Mouse (Mus musculus) testis, adult 2 months (tissue): ENCODE data around the gene Tob1. TPM values are rescaled to one million over a fixed set of nuclear protein-coding genes. Genes with fewer than 3 reads are reported as not detected.

Experiments used
- H3K27ac ChIP-seq: fragments of 200-500 bp; 2 replicates; pipeline ENCODE4 v1.5.1; 2012; ENCODE audit warnings: low read depth, low read length; ENCODE audit not compliant: control insufficient read depth, insufficient read depth
- H3K27me3 ChIP-seq: fragments of 200-500 bp; 2 replicates; pipeline ENCODE4 v1.6.1; 2012; ENCODE audit warnings: mild to moderate bottlenecking, low read length, moderate library complexity; ENCODE audit not compliant: control insufficient read depth, insufficient read depth
- H3K36me3 ChIP-seq: fragments of 200-500 bp; 2 replicates; pipeline ENCODE4 v1.6.1; 2012; ENCODE audit warnings: mild to moderate bottlenecking, low read length; ENCODE audit not compliant: control insufficient read depth, insufficient read depth
- H3K4me1 ChIP-seq: fragments of 200-500 bp; 2 replicates; pipeline ENCODE4 v1.6.1; 2012; ENCODE audit warnings: low read length; ENCODE audit not compliant: control insufficient read depth, insufficient read depth
- H3K4me3 ChIP-seq: fragments of 200-500 bp; 2 replicates; pipeline ENCODE4 v1.5.1; 2012; ENCODE audit warnings: low read depth, mild to moderate bottlenecking, low read length, moderate library complexity, mixed read lengths; ENCODE audit not compliant: control insufficient read depth
- CTCF ChIP-seq: fragments of 200-500 bp; IDR thresholded peaks from 2 replicates; pipeline ENCODE4 v1.5.1; 2012; ENCODE audit warnings: low read depth, mild to moderate bottlenecking, inconsistent platforms, low read length, moderate library complexity; ENCODE audit not compliant: control insufficient read depth, insufficient read depth, insufficient replicate concordance
- POLR2A ChIP-seq: fragments of 200-500 bp; IDR thresholded peaks from 2 replicates; pipeline ENCODE4 v1.6.1; 2012; ENCODE audit warnings: low read depth, mild to moderate bottlenecking, inconsistent platforms, low read length, moderate library complexity; ENCODE audit not compliant: control insufficient read depth
- polyA plus RNA-seq: library from polyadenylated mRNA; depleted of rRNA; stranded (reverse); fragments of >200 nt; gene quantifications from 2 replicates; pipeline ENCODE4 v1.2.3, GENCODE M21; 2012

Tob1 gene
- polyA plus RNA-seq, 1 experiment: 40.5 TPM

DNA sequence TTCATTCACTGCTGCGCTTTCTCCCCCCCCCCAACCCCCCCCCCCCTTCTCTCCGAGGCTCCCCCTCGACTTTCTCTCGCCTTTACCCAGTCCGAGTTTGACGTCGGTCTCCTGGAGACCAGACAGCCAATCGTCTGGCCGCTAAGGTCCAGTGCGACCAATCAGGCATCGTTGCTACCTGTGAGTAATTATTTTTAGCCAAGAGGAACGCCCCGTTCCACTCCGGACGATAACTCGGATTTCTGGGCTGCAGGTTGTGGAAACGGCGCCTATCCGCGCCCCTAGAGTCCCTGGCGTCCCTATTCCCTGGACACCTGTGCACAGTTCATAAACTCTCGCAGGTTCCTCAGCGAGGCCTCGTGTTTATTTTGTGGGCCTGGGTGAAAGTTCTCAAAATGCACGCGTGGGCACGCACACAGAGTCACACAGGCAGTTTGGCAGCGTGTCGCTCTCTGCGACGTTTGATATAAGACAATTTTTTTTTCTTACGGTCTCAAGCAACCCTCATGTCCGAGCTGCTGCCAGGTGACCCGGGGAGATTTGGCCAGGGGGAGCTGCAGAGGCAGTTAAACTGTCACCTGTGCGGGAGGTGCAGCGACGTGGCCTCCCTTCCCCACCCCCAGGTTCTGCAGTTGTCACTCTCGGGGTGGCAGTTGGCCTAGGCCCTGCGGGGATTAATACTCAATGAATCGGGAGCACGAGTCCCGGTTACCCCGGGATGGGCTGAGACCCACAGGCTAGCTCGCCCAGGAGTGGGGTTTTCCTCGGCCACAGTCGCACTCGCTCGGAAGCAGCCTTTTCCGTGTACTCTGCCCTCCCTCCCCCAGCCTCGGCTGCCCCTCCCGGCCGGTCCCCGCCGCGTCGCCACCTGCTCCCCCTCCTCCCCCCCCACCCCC is 815 bp upstream of the Tob1 start:
- Histone ChIP-seq H3K27ac (peak overlapping the region; percentile 99), H3K4me1 (peaks cover 8% of the 10 kb centered on the region), H3K27me3 (no peaks in the 10 kb centered on the region), H3K4me3 (peak overlapping the region; percentile 93), H3K36me3 (peaks cover 2% of the 10 kb centered on the region; the same call in 1 of the 2 replicates)
- TF ChIP-seq POLR2A (peak; percentile 87), CTCF (0 out of 2 replicates have a peak, but pooled peaks have one; percentile 3)

DNA sequence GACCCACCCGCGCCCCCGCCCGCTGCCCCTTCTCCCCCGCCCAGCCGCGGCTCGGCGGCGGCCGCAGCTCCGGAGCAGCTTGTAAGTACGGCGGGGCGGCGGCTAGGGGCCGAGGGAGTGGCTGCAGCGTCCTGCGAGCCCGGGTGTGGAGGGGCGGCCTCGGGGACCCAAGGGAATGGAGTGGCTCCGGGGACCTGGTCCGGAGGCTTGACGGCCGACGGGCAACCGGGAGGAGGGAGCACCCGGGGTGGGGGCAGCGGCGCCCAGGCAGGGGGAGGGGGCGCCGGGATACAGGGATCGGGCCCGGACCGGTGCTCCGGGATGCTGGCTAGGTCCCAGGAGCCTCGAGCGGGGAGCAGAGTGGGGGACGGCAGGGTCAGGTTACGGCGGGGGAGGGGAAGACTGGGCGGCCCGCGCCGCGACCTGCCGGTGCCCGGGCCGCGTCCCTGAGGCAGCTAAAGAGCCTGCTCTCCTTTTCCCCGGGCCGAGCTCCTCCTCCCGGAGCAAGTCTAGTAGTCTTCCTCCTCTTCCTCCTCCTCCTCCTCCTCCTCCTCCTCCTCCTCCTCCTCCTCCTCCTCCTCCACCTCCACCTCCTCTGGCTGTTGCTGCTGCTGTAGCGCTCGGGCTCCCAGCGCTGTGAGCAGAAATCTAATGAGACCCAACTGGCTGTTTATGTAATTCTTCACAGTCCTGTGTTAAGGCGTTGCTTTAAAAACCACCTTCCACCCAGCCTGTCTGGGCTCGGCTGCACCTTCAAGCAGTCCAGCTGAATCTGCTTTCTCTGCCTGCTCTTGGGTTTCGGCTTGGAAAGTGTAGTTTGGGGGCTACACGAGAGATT is 616 bp downstream of the Tob1 start:
- no peak for TF ChIP-seq CTCF
- TF ChIP-seq POLR2A: no peak
- peaks cover 8% of the 10 kb centered on the region for H3K4me1 ChIP-seq
- H3K27me3 ChIP-seq: no peaks in the 10 kb centered on the region
- peak overlapping the region; percentile 97 for H3K4me3 ChIP-seq
- peak overlapping the region; percentile 93 for H3K27ac ChIP-seq
- H3K36me3 ChIP-seq: peaks cover 2% of the 10 kb centered on the region; the same call in 1 of the 2 replicates

DNA sequence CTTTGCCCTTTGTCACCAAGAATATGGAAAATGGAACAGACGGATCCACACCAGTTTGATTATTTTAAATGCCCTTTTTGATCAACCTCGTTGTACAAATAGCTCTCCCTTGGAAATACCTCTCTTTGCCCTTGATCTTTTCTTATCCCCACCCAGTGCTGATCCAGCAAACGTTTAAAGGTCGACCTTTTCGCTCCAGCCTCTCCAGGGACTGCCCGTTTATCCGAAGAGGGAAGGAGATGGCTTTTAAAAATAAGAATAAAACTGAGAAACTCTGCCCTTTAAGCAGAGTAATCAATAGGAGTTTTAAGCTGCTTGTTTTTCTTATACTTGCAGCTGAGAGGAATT is 1.2 kb downstream of the Tob1 start:
- H3K27me3 ChIP-seq: no peaks in the 10 kb centered on the region
- peaks cover 2% of the 10 kb centered on the region; the same call in 1 of the 2 replicates for H3K36me3 ChIP-seq
- TF ChIP-seq CTCF (no peak), POLR2A (no peak)
- H3K4me3 ChIP-seq: peak overlapping the region; percentile 97
- peaks cover 8% of the 10 kb centered on the region for H3K4me1 ChIP-seq
- peak overlapping the region; percentile 91 for H3K27ac ChIP-seq

DNA sequence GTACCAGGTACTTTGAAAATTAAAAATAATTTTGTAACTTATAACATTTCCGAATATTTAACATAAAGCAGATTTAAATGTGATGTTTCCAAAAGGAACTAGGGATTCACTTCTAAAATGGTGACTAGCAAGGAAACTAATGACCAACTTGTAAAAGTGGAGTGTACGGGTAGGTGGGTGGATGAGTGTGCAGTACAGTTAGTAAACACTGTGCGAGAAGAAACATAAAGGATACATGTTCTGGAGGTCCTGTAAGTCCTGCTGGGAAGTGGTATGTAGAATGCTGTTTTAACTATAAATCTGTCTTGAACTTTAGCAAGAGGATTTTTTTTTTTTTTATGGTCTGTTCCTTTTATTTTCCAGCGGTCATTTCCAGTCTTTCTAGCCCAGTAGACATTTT is 1.7 kb downstream of the Tob1 start:
- no peaks in the 10 kb centered on the region for H3K27me3 ChIP-seq
- H3K4me1 ChIP-seq: peaks cover 8% of the 10 kb centered on the region
- no peak overlapping the region for H3K27ac ChIP-seq
- H3K36me3 ChIP-seq: peaks cover 2% of the 10 kb centered on the region; the same call in 1 of the 2 replicates
- TF ChIP-seq CTCF (no peak), POLR2A (no peak)
- H3K4me3 ChIP-seq: no peak overlapping the region

DNA sequence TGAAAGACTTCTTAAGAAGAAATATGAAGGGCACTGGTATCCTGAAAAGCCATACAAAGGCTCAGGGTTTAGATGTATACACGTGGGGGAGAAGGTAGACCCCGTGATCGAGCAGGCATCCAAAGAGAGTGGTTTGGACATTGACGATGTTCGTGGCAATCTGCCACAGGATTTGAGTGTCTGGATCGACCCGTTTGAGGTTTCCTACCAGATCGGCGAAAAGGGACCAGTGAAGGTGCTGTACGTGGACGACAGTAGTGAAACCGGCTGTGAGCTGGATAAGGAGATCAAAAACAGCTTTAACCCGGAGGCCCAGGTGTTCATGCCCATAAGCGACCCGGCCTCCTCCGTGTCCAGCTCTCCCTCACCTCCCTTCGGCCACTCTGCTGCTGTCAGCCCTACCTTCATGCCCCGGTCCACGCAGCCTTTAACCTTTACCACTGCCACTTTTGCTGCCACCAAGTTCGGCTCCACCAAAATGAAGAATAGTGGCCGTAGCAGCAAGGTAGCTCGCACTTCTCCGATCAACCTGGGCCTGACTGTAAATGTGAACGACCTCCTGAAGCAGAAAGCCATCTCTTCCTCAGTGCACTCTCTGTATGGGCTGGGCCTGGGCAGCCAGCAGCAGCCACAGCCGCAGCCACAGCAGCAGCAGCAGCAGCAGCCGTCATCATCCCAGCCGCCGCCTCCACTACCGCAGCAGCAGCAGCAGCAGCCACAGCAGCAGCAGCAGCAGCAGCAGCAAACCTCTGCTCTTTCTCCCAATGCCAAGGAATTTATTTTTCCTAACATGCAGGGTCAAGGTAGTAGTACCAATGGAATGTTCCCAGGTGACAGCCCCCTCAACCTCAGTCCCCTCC is 2.7 kb downstream of the Tob1 start:
- Histone ChIP-seq H3K4me3 (peak overlapping the region; percentile 28), H3K36me3 (peaks cover 2% of the 10 kb centered on the region; the same call in 1 of the 2 replicates), H3K27ac (no peak overlapping the region; the same call in 1 of the 2 replicates), H3K27me3 (no peaks in the 10 kb centered on the region), H3K4me1 (peaks cover 6% of the 10 kb centered on the region)
- TF ChIP-seq POLR2A: peak; percentile 21; the same call in 1 of the 2 replicates
- no peak for TF ChIP-seq CTCF

DNA sequence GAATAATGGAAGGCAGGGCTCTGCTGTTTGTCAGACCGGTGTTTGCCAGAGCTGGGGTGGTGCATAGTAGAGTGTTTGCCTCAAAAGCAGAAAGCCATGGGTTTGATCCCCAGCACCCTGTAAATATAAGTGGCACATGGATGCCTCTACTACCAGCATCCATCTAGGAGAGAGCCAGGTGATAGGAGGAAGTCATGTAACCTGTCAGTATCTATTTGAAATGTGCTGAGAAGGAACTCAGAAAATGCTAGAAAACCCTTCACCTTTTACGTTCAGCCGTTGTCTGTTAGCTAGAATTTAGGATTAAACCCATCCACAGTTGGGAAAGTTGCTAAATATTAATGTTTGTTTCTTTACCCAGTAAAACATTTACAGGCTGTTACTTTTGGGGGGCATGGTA is 4.3 kb downstream of the Tob1 start:
- Histone ChIP-seq H3K4me1 (peaks cover 4% of the 10 kb centered on the region), H3K36me3 (peaks cover 2% of the 10 kb centered on the region; the same call in 1 of the 2 replicates), H3K27ac (no peak overlapping the region), H3K27me3 (no peaks in the 10 kb centered on the region), H3K4me3 (no peak overlapping the region)
- TF ChIP-seq POLR2A: no peak
- TF ChIP-seq CTCF: no peak
